Mouse (Mus musculus) kidney, embryonic 14.5 days (tissue): ENCODE data around the gene Glra1. TPM values are rescaled to one million over a fixed set of nuclear protein-coding genes. Genes with fewer than 3 reads are reported as not detected.
A peak's percentile ranks its signal among the peaks of the same experiment; 100 is the strongest.

Experiments used
- ATAC-seq: fragments of 200-750 bp; cut with Nextera tagmentation; 2 replicates; pipeline ENCODE4 v1.8.0; 2017; ENCODE audit warnings: moderate number of reproducible peaks, mild to moderate bottlenecking, moderate TSS enrichment, moderate library complexity; ENCODE audit not compliant: low FRiP score, low TSS enrichment
- H3K27ac ChIP-seq: fragments of 300-500 bp; sonication (generic); 2 replicates; pipeline ENCODE4 v1.5.1; 2014; ENCODE audit warnings: low read depth, mild to moderate bottlenecking, low read length, moderate library complexity, mixed read lengths
- H3K27me3 ChIP-seq: fragments of 300-500 bp; sonication (generic); 2 replicates; pipeline ENCODE4 v1.6.1; 2014; ENCODE audit warnings: mild to moderate bottlenecking, low read length; ENCODE audit not compliant: control insufficient read depth, insufficient read depth
- H3K36me3 ChIP-seq: fragments of 300-500 bp; sonication (generic); 2 replicates; pipeline ENCODE4 v1.6.1; 2014; ENCODE audit warnings: low read length, mixed read lengths; ENCODE audit not compliant: control insufficient read depth, insufficient read depth
- H3K4me1 ChIP-seq: fragments of 300-500 bp; sonication (generic); 2 replicates; pipeline ENCODE4 v1.6.1; 2014; ENCODE audit warnings: low read length, mixed read lengths; ENCODE audit not compliant: control insufficient read depth, insufficient read depth
- H3K4me2 ChIP-seq: fragments of 300-500 bp; sonication (generic); replicated peaks from 2 replicates; pipeline ENCODE4 v1.6.1; 2014; ENCODE audit warnings: low read depth, mild to moderate bottlenecking, low read length
- H3K4me3 ChIP-seq: fragments of 300-500 bp; sonication (generic); 2 replicates; pipeline ENCODE4 v1.5.1; 2014; ENCODE audit warnings: mild to moderate bottlenecking, low read length
- H3K9ac ChIP-seq: fragments of 300-500 bp; sonication (generic); 2 replicates; pipeline ENCODE4 v1.6.1; 2014; ENCODE audit warnings: low read depth, mild to moderate bottlenecking, low read length, moderate library complexity
- H3K9me3 ChIP-seq: fragments of 300-500 bp; sonication (generic); 2 replicates; pipeline ENCODE4 v1.6.1; 2016; ENCODE audit warnings: low read length; ENCODE audit not compliant: control insufficient read depth
- WGBS: fragments of 180-500 bp; shearing (Covaris S2); extraction: QIAGEN DNeasy Blood & Tissue Kit; methylation state at CpG from one replicate; pipeline ENCODE4 v1.1.7; 2014; 5-methylcytosine and 5-hydroxymethylcytosine counted together
- polyA plus RNA-seq: library from polyadenylated mRNA; unstranded; fragments of >200 nt; fragmentation: Nextera tagmentation; extraction: Ambion mirVana; gene quantifications from 2 replicates; pipeline ENCODE4 v1.2.1, GENCODE M21; 2014

Glra1 gene
- polyA plus RNA-seq, 1 experiment from 2014 or later: not detected

DNA sequence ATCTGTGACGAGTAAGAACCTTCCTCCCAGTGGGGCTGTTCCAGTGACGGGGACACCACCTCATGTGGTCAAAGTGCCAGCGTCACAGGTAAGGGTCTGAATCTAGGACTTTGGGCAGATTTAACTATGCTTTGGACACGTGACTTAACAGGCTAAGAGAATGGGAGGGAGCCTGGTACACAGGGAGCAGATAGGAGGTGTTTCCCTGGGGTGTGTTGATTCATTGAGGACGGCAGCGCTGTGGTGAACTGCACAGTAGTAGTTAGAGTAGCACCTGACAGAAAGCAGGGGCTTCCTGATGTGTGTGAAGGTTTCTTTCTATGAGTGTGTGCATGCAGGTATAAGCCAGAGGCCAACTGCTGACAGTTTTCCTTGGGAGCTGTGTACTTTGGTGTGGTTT, 111.8 kb downstream of the Glra1 start:
- no peak overlapping the region for H3K9ac ChIP-seq
- 93% methylated on average over 6 of the region's 6 CpGs for WGBS
- H3K27me3 ChIP-seq: no peaks in the 10 kb centered on the region
- peaks cover 93% of the 10 kb centered on the region for H3K36me3 ChIP-seq
- no peaks in the 10 kb centered on the region for H3K9me3 ChIP-seq
- H3K4me1 ChIP-seq: no peaks in the 10 kb centered on the region
- H3K27ac ChIP-seq: no peak overlapping the region
- no peak overlapping the region for H3K4me2 ChIP-seq
- H3K4me3 ChIP-seq: no peak overlapping the region
- ATAC-seq: no peak

DNA sequence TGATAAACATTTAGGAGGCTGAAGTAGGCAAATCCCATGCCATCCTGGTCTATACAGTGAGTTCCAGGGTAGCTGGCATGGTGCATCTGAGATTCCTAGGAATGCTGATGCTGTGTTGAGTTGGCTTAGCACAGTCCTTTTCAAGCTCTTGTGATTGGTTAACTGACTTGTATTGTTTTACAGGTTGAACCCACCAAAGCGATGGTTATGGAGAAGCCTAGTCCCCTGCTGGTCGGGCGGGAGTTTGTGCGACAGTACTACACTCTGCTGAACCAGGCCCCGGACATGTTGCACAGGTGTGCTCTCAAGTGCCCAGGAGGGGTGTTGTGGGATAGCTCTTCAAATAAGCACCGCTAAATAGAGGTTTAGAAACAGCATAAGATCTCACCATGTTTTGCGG, 122.6 kb downstream of the Glra1 start:
- ATAC-seq: no peak
- peaks cover 78% of the 10 kb centered on the region for H3K36me3 ChIP-seq

DNA sequence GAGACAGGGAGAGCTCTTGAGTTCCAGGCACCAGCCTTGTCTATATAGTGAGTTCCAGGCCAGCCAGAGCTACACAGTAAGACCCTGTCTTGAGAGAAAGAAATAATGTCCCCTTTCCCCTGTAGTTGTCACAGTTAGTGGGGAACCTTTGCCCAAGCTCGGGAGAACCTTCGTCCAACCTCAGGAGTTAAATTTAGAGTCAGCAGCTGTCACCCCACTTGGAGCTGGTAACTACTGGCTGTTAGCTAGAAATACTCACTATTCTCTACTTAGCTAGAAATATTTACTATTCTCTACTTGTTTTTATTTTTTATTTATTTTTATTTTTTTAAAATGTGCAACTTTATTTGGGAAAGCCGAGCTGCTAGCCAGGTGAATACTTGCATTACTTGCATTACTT, 134.8 kb downstream of the Glra1 start:
- no peak overlapping the region; the same call in 1 of the 2 replicates for H3K4me2 ChIP-seq
- H3K4me3 ChIP-seq: no peak overlapping the region
- peaks cover 25% of the 10 kb centered on the region; the same call in 1 of the 2 replicates for H3K36me3 ChIP-seq
- no peaks in the 10 kb centered on the region for H3K9me3 ChIP-seq
- no peak overlapping the region for H3K9ac ChIP-seq
- WGBS: 67% methylated on average over 3 of the region's 3 CpGs
- H3K27ac ChIP-seq: no peak overlapping the region
- ATAC-seq: no peak
- peaks cover 14% of the 10 kb centered on the region for H3K4me1 ChIP-seq
- H3K27me3 ChIP-seq: no peaks in the 10 kb centered on the region

More for the DNA sequence above, 122.6 kb downstream of the Glra1 start:
- Histone ChIP-seq H3K4me1 (no peaks in the 10 kb centered on the region), H3K27ac (no peak overlapping the region), H3K4me3 (no peak overlapping the region), H3K27me3 (no peaks in the 10 kb centered on the region), H3K9me3 (no peaks in the 10 kb centered on the region), H3K9ac (no peak overlapping the region), H3K4me2 (no peak overlapping the region)
- WGBS: 97% methylated on average over 7 of the region's 7 CpGs

DNA sequence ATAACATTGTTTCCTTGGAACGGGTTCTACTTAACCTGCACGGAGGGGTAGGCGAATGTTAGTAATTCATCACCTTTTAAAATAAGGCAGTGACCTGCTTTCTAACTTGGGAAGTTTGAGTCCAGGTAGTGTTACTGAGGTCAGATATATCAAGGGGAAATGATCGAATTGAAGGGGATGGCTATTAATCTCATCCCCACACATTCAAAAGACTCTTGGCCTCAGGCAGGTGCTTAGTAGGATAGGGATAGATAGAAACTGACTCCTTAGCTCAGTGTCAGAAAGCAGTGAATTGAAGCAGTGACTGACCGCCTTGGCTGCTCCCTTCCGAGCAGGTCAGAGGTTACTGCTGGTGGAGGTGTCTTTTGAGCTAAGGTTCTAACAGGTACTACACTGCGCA, 136.5 kb downstream of the Glra1 start:
- Histone ChIP-seq H3K4me1 (peaks cover 20% of the 10 kb centered on the region), H3K4me3 (peak overlapping the region; percentile 99), H3K27me3 (no peaks in the 10 kb centered on the region), H3K27ac (no peak overlapping the region), H3K4me2 (peak overlapping the region; percentile 89), H3K9ac (peak overlapping the region; percentile 97; the same call in 1 of the 2 replicates), H3K36me3 (peaks cover 25% of the 10 kb centered on the region; the same call in 1 of the 2 replicates), H3K9me3 (no peaks in the 10 kb centered on the region)
- WGBS: 75% methylated on average over 7 of the region's 7 CpGs
- no peak for ATAC-seq

DNA sequence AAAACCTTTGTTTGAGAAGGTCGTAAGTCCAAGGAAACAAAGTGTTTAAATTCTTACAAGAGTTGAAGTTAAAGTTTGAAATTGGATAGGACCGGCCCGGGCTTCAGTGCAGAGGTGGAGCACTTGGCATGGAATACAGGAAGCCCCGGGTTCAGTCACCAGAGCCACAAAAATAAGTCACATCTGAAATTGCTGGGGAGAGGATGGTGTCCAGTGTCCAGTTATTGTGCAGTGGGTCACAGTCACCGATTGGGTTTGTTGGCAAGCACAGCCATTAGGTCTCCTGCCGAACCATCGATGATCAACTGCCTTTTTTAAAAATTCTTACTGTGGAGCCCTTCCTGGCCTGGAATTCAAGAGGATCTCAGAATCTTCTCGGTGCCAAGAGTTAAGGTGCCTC, 137.2 kb downstream of the Glra1 start:
- Histone ChIP-seq H3K36me3 (peaks cover 21% of the 10 kb centered on the region; the same call in 1 of the 2 replicates), H3K4me2 (peak overlapping the region; percentile 89), H3K9ac (peak overlapping the region; percentile 97), H3K27me3 (no peaks in the 10 kb centered on the region), H3K4me3 (peak overlapping the region; percentile 99), H3K4me1 (peaks cover 17% of the 10 kb centered on the region), H3K27ac (no peak overlapping the region), H3K9me3 (no peaks in the 10 kb centered on the region)
- WGBS: 31% methylated on average over 8 of the region's 8 CpGs
- ATAC-seq: no peak

DNA sequence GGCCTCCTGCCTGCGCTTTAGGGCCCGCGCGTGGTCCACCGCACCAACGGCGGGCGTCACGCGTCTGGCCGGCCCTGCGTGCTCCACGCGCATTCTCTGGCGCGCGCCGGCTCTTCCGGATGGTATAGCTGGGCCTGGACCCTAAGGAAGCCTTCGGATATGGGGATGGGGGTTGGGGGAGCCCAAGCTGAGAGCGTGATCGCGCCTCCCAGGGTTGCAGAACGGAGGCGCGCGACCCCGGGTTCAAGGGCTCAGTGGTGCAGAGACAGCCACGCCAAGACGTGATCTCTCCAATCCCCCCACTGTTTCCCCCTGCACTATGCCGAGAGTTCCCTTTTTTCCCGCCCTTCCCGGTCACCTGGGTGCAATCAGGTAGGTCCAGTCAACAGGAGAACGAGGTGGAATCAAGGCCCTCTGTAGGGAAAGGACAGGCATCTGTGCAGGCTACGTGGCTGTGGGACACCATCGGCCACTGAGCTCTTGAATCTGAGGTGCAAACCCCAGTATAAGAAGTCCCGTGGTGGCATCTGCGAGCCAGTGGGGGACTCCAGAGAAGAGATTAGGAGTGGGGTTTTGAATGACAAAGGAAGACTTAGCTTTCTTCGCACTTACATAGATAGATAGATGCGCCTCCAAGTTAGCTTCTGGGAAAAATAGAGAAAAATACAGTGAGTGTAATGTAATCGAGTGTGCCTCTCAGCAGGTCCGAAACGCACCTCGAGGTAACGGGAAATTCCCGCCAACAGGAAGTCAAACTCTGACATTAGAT, 137.9 kb downstream of the Glra1 start:
- peak overlapping the region; percentile 85 for H3K27ac ChIP-seq
- peak overlapping the region; percentile 99 for H3K4me3 ChIP-seq
- WGBS: under 1% methylated on average over 41 of the region's 46 CpGs
- peak; percentile 22; the same call in 1 of the 2 replicates for ATAC-seq
- no peaks in the 10 kb centered on the region for H3K27me3 ChIP-seq
- H3K4me1 ChIP-seq: peaks cover 15% of the 10 kb centered on the region
- peaks cover 21% of the 10 kb centered on the region; the same call in 1 of the 2 replicates for H3K36me3 ChIP-seq
- peak overlapping the region; percentile 89 for H3K4me2 ChIP-seq
- peak overlapping the region; percentile 97 for H3K9ac ChIP-seq
- no peaks in the 10 kb centered on the region for H3K9me3 ChIP-seq

DNA sequence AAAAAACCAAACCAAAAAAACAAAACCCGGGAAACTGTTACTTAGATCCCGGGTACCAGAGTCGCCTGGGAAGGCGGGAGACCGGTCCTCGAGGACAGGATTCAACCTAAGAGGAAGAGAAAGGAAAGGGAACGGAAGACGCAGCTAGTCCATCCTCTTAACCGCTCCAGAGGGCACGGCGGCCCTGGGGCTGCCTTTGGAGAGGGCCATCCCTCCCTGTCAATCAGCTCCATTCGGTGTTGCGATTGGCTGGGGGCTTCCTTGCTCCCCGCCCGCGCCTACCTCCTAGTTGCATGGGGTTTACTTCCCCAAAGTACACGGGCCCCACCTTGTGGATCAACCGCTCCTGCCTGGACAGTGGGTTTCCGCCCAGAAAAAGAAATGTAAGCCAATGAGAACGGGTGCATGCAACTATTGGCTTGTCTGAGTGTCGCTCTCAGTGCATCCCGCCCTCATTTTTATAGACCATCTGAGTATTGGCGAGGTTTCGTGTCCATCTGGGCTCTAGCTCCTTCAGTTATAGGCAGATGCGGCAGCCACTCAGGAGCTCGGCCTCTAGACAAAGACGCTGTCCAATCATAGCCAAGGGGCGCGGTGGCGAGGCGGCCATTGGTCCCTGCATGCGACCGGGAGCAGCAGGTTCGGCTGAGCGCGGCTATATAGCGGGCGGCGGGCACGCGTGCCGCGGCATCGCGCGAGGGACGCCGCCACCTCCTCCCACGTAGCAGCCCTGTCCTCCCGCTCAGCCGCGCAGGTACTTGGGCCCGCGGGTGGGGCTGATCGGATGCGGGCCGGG, 138.8 kb downstream of the Glra1 start, which contains the start of gene G3bp1:
G3bp1 (plus strand) TSS at position 638 of the 796 bp plus-strand sequence.
- Histone ChIP-seq H3K9me3 (no peaks in the 10 kb centered on the region), H3K27me3 (no peaks in the 10 kb centered on the region), H3K4me3 (peak within 1 kb of the TSS; percentile 99), H3K27ac (peak within 1 kb of the TSS; percentile 95), H3K36me3 (peaks cover 17% of the 10 kb centered on the region; the same call in 1 of the 2 replicates), H3K4me2 (peak within 1 kb of the TSS; percentile 89), H3K4me1 (peaks cover 15% of the 10 kb centered on the region), H3K9ac (peak within 1 kb of the TSS; percentile 97)
- ATAC-seq: peak; percentile 97
- under 1% methylated on average over 57 of the region's 57 CpGs for WGBS

DNA sequence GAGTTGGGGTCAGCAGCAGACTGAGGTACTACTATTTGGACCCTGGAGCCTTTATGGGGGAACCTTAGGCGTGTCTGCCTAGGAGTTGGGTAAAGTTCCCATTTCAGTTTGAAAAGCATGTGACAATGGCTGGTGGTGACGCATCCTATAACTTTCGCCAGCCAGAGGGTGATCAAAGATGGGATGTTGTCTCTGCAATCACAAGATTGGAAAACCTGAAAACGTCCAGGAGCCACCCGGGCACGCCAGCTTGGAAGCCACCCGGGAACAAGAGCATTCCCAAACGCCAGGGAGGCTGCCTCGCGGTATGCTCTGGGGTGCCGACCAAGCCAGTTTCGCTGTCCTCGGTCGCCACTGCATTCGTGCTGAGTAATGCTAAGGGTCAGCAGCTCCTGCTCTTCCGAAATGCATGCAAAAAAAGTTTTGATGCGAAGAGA, 139.4 kb downstream of the Glra1 start:
- Histone ChIP-seq H3K4me3 (peak overlapping the region; percentile 49), H3K4me2 (peak overlapping the region; percentile 81), H3K4me1 (peaks cover 15% of the 10 kb centered on the region), H3K27me3 (no peaks in the 10 kb centered on the region), H3K9me3 (no peaks in the 10 kb centered on the region), H3K27ac (peak overlapping the region; percentile 95), H3K36me3 (peaks cover 13% of the 10 kb centered on the region; the same call in 1 of the 2 replicates), H3K9ac (peak overlapping the region; percentile 74)
- ATAC-seq: no peak; the same call in 1 of the 2 replicates
- 4% methylated on average over 17 of the region's 17 CpGs for WGBS
